Mouse (Mus musculus) thymus, adult 2 months (tissue): Measurements from ENCODE around the gene Smarcc2.

ENCODE experiments used
- CTCF ChIP-seq: fragments of 200-500 bp; IDR thresholded peaks from 2 replicates; pipeline ENCODE4 v1.5.1; 2012; ENCODE audit warnings: mild to moderate bottlenecking, control low read depth, low read length, moderate library complexity, borderline replicate concordance; ENCODE audit not compliant: control insufficient read depth, poor library complexity, insufficient read depth; ENCODE audit errors: extremely low read depth
- POLR2A ChIP-seq: fragments of 200-500 bp; IDR thresholded peaks from 2 replicates; pipeline ENCODE4 v1.6.1; 2012; ENCODE audit warnings: mild to moderate bottlenecking, low read length, control low read depth, moderate library complexity; ENCODE audit not compliant: control insufficient read depth, poor library complexity, insufficient read depth; ENCODE audit errors: extremely low read depth

- no peak for TF ChIP-seq POLR2A
- no peak for TF ChIP-seq CTCF
Measured at GRCm38 (mm10) chr10:128494667-128495245, 35.7 kb downstream of the Smarcc2 start.
